Mouse (Mus musculus) kidney, postnatal 25 days (tissue): ENCODE data around the gene Cep97.
"Not testable (repeated sequence)": the region's sequence is repeated elsewhere in the genome, so short reads cannot be mapped to it uniquely, and the experiment has no call there.

Source experiments
- DNase-seq, 2 experiments: peaks; one replicate each; pipeline ENCODE4 v3.0.0; 2021; ENCODE audit warnings: mixed read lengths in 2 of 2

Cep97 gene

DNA sequence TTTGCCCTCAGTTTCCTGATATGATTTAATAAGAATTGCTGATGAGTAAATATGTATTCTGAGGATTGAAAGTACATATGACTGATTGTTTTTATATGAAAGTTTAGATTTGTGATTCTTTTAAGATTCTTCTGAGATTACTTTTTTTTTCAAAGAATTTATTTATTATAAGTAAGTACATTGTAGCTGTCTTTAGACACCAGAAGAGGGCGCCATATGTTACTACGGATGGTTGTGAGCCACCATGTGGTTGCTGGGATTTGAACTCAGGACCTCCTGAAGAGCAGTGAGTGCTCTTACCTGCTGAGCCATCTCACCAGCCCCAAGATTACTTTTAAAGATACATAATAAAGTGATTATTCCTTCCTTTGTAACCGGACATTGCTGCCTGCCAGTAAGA, 45.2 kb downstream of the Cep97 start:
- DNase-seq: no peak

DNA sequence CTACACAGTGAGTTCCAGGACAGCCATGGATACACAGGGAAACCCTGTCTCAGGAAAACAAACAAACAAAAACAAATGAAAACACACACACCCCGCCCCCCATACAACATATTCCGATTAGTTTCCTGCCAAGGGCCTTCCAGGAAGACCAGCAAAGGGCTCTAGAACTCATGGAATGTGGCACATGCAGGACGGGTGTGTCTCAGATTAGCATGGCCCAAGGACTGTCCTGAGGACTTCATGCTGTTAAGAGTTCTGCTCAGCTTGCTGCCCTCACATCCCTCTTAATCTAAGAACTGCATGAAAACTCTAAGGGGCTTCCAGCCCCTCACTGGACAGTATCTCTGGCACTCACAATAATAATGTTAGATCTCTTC, 46.1 kb downstream of the Cep97 start:
- DNase-seq: no peak

DNA sequence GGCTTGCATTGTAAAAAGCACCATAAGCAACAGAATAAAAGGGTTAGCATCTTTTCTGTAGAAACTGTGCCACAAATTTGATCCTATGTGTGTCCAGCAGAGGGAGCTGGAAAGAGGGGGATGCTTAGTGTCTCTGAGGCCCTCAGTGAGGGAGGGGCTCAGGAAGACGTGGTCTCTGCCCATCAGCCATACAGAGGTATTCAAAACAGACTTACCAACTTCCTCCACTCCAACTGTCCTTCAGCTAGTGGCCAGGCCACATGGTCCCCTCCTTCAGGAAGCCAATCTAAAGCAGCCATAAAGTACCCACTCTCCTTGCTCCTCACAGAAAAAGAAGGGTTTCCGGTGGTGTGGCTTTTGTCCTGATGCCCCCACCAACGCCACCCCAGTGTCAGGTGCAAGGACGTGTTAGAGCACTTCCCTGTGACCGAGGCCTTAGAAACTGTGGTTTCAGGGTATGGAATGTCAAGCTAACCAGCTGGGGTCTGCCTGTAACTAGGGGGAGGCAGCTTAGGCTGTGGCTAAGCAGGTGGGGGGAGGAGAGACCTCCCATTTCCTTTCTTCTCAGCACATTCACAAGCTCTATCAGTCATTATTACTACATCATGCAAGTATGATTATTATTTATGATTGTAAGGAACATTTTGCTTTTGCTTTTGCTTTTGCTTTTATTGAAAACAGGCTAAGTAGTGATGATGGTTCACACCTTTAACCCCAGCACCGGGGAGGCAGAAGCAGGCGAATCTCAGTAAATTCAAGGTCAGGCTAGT, 46.7 kb downstream of the Cep97 start:
- DNase-seq: no peak

DNA sequence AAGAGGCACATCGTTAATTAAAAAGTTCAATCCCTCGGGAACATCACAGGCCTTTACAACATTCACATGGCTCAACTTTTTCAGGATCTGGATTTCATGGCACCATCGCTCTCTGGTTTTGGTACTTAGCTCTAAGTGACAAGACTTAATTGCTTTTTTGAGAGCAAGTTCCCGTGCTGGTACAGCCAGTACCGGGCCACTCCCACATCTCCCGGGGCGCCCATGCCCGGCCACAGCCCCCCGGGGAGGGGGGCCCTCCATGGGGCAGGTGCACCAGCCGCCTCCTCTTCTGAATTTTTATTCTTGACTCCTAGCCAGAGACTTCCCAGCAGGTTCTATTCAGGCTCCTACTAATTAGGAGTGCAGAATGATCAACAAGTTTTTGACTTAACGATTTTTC, 50.4 kb downstream of the Cep97 start:
- peak in 1 of 2 experiments; percentile 36 for DNase-seq

DNA sequence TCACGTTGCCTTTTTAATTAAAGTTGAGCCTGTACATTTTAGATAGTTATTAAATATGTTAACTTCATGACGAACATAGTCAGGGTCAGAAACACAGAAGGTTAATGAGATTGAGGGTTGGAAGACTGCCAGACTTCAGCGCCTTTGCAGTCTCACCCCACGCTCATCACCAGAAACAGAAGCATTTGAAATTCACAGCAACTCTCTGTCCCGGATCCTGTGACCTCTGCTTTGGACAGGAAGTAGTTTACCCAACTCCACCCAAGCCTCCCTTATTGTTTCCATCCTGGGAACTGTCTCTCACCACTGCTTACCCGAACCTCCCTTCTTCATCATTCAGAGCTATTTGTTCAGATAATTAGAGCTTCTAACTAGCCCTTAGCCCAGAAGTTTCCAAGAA, 58.6 kb downstream of the Cep97 start:
- peak in 1 of 2 experiments; percentile 36 for DNase-seq

DNA sequence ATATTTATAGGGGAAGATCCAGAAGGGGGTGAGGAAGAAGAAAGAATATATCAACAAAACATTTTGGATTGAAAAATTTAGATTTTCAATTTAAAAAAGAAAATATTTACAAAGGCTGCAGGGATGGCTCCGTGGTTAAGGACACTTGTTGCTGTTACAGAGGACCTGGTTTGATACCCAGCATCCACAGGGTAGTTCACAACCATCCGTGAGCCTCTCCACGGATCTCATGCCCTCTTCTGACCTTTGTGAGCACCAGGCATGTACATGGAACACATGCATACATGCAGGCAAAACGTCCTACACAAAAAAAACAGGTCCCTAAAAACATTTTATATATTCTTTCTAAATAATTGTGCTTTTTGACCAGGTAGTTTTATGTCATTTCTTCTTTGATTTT, 70.8 kb downstream of the Cep97 start:
- no peak for DNase-seq

DNA sequence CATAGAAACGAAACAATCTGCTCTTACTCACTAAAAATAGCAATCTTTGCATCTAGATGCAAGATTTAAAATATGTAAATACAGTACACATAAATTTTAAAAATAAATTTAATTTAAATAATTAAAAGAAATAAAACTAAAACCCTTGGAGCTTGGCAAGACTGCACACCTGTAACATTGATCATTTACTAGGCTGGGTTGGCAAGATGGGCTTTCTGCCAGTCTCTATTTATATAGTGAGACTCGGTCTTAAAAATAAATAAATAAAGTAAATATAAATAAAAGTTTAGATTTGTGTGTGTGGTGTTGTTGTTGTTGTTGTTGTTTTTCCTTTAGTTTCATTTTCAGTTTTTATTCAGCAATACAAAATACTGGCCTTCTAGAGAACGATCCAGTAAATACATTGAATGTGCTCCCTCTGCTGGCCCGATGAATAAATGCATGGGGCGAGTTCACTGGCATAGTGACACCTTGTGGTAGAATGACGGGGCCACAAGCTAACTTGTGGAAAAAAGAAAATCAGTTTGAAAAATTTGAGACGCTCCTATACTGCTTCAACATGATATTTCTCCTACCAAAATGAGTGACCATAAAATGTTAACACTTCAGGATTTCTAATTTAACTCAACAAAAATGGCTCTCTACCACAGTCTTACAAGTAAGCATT, 71.4 kb downstream of the Cep97 start:
- peak; percentile 77 to 83 for DNase-seq

DNA sequence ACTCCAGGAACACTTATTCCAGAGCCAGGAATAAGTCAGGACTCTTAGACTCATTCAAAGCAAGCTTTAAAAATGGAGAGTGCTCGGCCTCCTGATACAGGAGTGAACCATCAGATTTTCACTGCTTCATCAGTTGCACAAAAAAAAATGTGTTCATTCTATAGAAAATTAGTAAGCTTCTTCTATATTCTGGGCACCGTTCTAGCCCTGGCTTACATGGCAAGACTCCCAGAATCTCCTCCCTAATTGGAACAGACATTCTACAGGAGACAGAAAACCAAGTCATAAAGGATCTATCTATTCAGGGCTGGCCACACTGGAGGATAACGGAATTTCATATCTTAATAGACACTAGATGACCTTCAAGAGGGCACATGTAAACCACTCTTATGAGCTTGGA, 73.6 kb downstream of the Cep97 start:
- no peak for DNase-seq

DNA sequence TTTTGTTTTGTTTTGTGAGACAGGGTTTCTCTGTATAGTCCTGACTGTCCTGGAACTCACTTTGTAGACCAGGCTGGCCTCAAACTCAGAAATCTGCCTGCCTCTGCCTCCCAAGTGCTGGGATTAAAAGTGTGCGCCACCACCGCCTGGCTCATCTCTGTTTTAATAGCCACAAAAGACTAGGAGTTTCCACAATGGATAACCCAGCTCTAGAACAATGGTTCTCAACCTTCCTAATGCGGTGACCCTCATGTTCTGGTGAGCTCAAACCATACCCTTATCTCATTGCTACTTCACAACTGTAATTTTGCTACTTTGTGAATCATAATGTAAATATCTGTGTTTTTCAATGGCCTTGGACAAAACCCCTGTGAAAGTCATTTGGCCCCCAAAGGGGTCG, 75.2 kb downstream of the Cep97 start:
- not testable (repeated sequence) for DNase-seq

DNA sequence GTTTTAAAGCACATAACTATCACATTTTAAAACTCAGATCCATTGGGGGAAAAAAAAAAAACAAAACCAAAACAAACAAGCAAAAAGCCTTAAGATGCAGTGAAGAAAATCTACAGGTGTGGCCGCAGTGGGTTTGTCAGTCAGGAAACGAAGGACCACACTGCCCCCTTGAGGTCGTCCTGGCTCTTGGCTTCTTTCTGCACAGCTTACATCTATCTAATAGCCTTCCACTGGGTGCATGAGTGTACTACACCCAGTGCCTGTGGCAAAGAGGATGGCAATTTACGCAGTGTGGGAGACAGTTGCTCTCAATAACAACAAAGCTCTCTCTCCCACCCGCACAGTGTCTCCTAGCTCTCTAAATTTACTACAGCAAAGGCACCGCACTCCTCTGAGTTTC, 76.2 kb downstream of the Cep97 start:
- DNase-seq: peak; percentile 74 to 88

DNA sequence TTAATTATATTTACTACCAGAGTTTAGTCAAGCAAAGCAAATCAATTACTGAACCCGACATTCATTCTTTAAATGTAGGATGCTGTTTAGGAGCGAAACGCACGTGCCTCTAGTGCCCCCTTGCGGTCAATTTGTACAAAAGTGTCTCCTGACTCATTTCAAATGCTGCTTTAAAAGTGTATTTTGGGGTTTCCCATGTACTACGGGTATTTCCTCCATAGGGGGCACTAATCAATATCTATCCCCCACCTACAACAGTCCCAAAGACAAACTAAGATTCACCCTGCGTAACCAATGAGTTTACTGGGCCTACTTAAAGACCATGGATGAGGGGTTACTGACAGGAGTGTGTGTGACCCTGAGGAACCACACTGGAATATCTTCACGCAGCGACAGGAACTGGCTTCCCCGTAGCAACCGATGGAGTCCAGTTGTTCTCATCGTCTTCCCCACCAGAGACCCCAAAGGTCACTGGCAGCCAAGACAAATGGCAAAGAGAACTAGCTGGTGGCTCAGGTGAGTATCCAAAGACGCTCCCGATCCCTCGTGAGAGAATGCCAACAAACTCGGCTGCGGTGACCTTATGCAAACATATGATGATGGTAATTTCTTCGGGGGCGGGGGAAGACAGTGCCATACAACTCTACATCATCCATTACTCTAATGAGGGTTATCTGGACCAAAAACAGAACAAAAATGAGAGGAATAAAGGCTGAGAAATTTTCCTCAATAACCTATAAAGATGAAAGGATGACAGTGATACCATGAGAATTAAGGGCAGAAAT, 81.5 kb downstream of the Cep97 start:
- peak; percentile 74 to 91 for DNase-seq

DNA sequence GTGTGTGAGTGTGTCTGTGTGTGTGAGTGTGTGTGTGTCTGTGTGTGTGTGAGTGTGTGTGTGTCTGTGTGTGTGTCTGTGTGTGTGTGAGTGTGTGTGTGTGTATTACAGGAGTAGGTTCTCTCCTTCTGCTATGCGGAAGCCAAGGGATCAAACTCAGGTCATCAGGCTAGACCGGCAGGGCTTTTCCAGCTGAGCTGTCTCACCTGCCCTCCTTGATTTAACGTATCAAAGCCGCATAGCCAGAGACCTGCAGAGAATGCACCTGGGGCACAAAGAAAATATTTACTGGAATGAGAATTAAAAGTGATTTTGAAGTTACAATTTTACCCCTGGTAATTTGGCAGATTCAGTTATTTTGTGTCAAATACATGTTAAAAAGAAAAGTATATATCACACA, 82.1 kb downstream of the Cep97 start:
- DNase-seq: no peak

DNA sequence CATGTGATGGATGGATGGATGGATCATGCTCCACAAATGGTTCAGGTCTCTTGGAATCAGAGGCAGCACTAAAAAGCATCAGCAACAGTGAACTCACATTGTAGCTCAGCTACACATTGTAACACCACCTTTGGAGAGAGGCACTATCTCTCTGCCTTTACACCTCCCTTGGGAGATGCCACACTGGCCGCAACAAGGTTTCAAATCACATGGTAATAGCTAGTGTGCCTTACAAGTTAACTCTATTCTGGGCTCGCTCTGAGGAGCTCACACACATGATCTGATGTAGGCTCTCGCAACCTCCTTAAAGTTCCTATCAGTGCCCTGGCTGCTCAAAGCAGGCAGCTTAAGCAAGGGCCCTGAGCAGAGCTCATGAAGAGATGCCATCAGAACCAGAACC, 84.2 kb downstream of the Cep97 start:
- no peak for DNase-seq
